ENCODE assay signal across 8 mouse cellular contexts in the genomic region with DNA sequence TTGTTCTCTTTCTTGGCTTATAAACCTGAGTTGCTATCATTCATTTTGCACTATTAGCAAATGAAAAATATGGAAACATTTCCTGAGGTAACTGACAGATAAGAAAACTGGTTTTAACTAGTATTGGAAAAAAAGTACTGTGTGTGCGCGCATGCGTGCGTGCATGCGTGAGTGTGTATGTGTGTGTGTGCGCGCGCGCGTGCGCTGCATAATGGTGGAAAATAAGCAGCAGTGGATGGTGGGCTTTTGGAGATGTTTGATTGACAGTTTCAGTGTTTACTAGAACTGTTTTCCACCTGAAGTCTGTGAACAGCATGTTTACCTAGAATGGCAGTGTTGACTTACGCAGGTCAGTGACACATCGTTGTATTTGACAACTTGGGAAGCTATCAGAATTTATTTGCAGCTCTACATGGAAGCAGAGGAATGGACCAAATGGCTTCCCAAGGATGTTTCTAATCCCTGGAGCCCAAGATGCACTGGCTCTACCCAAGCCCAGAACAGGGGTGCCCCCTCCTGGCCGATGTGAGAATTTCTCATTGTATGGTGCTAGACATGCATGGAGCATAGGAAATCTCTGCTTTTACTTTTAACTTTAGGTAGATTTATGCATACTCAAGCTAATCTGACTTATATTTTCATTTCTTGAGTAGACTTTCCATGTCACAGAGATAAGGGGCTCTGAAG.
DNase-seq lines count a peak whose midpoint lies in the region.

No protein-coding gene starts in this region.

- peak; percentile 93 for DNase-seq in heart, adult 11 months
- DNase-seq in heart, embryonic 10.5 days (ENCODE audit: low spot score), result no peak
- peak; percentile 90 for DNase-seq in embryo, embryonic 10 days (ENCODE audit: low spot score)
- DNase-seq in gastrocnemius, postnatal 36 days, result peak; percentile 62 to 85
- DNase-seq in kidney, adult 18-20 months, result peak; percentile 86
- peak; percentile 89 for DNase-seq in left cerebral cortex, postnatal 4 days
- DNase-seq in monocyte, adult 2 months (ENCODE audit: low read depth in 1 of 2, low spot score in 2 of 2), result peak; percentile 2 to 8
- peak; percentile 66 for DNase-seq in splenic B cell, adult 2 months (ENCODE audit: low read depth, low spot score)

- intact Hi-C loops in gastrocnemius, postnatal 36 days (cut with DNase I), result loop anchor here (1.0 to 10.0 kb wide), 3 partner anchors 101 to 491 kb away; no protein-coding TSS in a partner anchor
- intact Hi-C loops in left cerebral cortex, postnatal 4 days (cut with DNase I), result no loop called here

- H3K27me3 ChIP-seq in heart, embryonic 10.5 days (ENCODE audit: insufficient read depth, poor library complexity, severe bottlenecking), result peaks cover 6% of the 10 kb centered on the region
- H3K27me3 ChIP-seq in splenic B cell, adult 2 months (ENCODE audit: control insufficient read depth, insufficient read depth, low read length, poor library complexity, severe bottlenecking), result no peaks in the 10 kb centered on the region

- WGBS in heart, embryonic 10.5 days, result 85% methylated on average over 14 of the region's 14 CpGs

- no peak overlapping the region for H3K4me3 ChIP-seq in heart, embryonic 10.5 days

- H3K9me3 ChIP-seq in heart, embryonic 10.5 days, result no peaks in the 10 kb centered on the region

- no peak overlapping the region for H3K27ac ChIP-seq in heart, embryonic 10.5 days

- no peaks in the 10 kb centered on the region for H3K4me1 ChIP-seq in heart, embryonic 10.5 days

- no peaks in the 10 kb centered on the region for H3K36me3 ChIP-seq in heart, embryonic 10.5 days
- no peaks in the 10 kb centered on the region for H3K36me3 ChIP-seq in splenic B cell, adult 2 months (ENCODE audit: control insufficient read depth, insufficient read depth, low read length, poor library complexity, severe bottlenecking)
